Mouse (Mus musculus) gastrocnemius, postnatal 4 days (tissue): ENCODE data around the gene Nbdy. TPM values are rescaled to one million over a fixed set of nuclear protein-coding genes. Genes with fewer than 3 reads are reported as not detected.

Experiments used
- DNase-seq, 2 experiments: peaks; one replicate each; pipeline ENCODE4 v3.0.0; 2021 to 2022; ENCODE audit warnings: low spot score in 2 of 2, mixed read lengths in 2 of 2
- long read RNA-seq, 2 experiments: library from polyadenylated mRNA; stranded (forward); transcript quantifications; one replicate each; pipeline ENCODE4 v2.0.0; 2021
- total RNA-seq, 2 experiments: library from RNA; stranded (reverse); gene quantifications; 2 replicates each; pipeline ENCODE4 v1.2.3; 2021

Nbdy gene
- 10 to 100 TPM; 32.3 to 39.5 TPM for total RNA-seq
- long read RNA-seq, experiment 1, transcript Nbdy-201 (4 exons, 788 nt) = major isoform, 16 of 18 reads
- long read RNA-seq, experiment 1, partial matches to known transcripts = 0 of 18 reads
- long read RNA-seq, experiment 1, other reads (novel, unspliced or antisense) = 1 of 18 reads
- long read RNA-seq, experiment 2, transcript Nbdy-201 (4 exons, 788 nt) = major isoform, 15 of 16 reads
- long read RNA-seq, experiment 2, partial matches to known transcripts = 0 of 16 reads
- long read RNA-seq, experiment 2, other reads (novel, unspliced or antisense) = 0 of 16 reads

GRCm38 (mm10) chrX:153723110-153723916, at the start of gene Nbdy:
Gene Nbdy (plus strand): TSS chrX:153723590.
- DNase-seq = peak; percentile 17 to 35

- peak; percentile 16 to 21 for DNase-seq
Observed at GRCm38 (mm10) chrX:153695782-153696395, 27.5 kb upstream of the Nbdy start, which contains the start of gene Kctd12b. Gene Kctd12b (minus strand): TSS chrX:153696391.

- DNase-seq = no peak
Observed at GRCm38 (mm10) chrX:153700463-153700862, 22.9 kb upstream of the Nbdy start.

- peak in 1 of 2 experiments; percentile 9 for DNase-seq
Observed at GRCm38 (mm10) chrX:153707735-153708134, 15.7 kb upstream of the Nbdy start.

GRCm38 (mm10) chrX:153716716-153717115, 6.7 kb upstream of the Nbdy start:
- DNase-seq = no peak

GRCm38 (mm10) chrX:153719602-153720001, 3.8 kb upstream of the Nbdy start:
- DNase-seq = no peak

- DNase-seq = no peak
Observed at GRCm38 (mm10) chrX:153724400-153724799, 1.0 kb downstream of the Nbdy start.

- no peak for DNase-seq
Observed at GRCm38 (mm10) chrX:153735697-153736096, 12.3 kb downstream of the Nbdy start.

GRCm38 (mm10) chrX:153742493-153742892, 19.1 kb downstream of the Nbdy start:
- no peak for DNase-seq

- DNase-seq = no peak
Observed at GRCm38 (mm10) chrX:153749230-153749629, 25.8 kb downstream of the Nbdy start.

Other genes starting within 250 kb of the Nbdy start
- gene Ubqln2, start 225.4 kb upstream of the Nbdy start, total RNA-seq = 10 to 100 TPM; 31.4 to 33.6 TPM
- gene Cypt3, start 165.0 kb upstream of the Nbdy start, total RNA-seq = not detected
- 10 to 100 TPM; 12.2 to 12.5 TPM for gene Kctd12b, start 27.2 kb upstream of the Nbdy start, total RNA-seq
- 1 to 10 TPM; 1.0 to 1.5 TPM for gene Spin2c, start 108.6 kb downstream of the Nbdy start, total RNA-seq